Mouse (Mus musculus) frontal cortex, postnatal 14 days (tissue): ENCODE measurements at regions not wholly inside any gene's neighbourhood (a gene's known extent, or its start where the extent isn't known, plus 50 kb on each side); places are given as distances from the start of the nearest gene placed in this dataset.

Experiments used
- DNase-seq, 2 experiments: peaks; one replicate each; pipeline ENCODE4 v3.0.0; 2022; ENCODE audit warnings: low spot score in 2 of 2

DNA sequence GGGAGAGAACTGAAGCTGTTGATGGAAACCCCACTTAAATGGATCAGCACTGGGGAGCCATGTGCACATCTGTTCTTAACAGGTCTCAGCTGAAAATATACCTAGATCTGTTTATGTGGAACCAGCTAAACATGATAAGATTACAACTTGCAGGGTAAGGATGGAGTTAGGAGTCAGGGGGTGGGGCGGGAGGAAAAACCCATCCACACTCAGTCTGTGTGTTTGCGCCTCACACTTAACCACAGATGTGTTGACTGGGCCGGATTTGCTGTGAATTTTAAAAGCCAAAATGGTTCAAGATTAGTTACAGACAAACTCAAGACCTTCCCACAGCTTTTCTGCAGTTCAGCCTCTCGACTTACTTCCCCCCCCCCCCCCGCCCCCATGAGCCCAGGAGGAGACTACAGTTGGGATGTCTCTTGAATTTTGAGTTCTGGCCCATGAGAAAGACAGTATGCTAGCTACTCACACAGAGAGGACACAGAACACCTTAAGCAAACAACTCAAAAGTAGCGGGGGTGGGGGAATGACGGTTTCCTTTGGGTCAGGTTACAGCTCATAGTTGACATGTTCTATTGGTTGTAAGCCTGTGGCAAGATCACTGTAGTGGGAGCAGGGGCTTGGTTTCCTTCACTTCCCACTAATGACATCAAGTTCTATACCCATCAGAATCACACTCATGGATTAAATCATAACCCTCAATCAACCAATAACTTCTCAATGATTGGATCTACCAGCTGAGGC, 209.1 kb downstream of the Bcl2l11 start:
- no peak for DNase-seq

DNA sequence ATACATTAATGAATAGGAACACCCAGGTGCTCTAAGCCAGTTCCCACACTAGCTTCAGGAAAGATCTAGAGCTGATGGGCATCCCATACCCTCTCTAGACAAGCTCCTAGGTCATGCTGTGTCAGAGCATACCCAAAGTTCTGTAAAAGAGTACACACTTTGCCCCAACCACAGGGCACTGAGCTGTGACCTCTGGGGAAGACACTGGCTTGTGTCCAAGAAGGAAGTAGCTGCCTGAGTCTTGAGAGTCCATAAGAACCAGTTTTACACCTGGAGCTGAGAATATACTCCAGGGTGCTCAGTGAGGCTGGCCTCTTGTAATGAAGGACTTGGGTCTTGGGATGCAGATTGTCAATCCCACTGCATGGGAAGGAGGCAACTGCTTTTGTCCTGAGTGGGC, 211.4 kb downstream of the Bcl2l11 start:
- DNase-seq: no peak

DNA sequence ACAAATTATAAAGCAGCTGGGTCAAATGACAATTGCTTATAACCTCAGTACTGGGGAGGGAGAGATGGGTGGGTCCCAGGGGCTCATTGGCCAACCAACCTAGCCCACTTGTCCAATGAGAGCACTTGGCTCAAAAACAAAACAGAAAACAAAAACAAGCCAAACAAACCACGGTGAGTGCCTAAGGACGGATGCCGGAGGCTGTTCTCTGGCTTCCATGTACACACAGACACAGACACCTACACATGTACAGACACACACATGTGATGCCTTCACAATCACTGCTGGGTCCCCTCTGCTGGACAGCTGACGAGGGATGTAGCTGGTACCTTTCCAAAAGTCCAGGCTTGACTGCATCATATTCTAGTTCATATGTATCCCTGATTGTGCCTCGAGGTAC, 212.0 kb downstream of the Bcl2l11 start:
- no peak for DNase-seq

DNA sequence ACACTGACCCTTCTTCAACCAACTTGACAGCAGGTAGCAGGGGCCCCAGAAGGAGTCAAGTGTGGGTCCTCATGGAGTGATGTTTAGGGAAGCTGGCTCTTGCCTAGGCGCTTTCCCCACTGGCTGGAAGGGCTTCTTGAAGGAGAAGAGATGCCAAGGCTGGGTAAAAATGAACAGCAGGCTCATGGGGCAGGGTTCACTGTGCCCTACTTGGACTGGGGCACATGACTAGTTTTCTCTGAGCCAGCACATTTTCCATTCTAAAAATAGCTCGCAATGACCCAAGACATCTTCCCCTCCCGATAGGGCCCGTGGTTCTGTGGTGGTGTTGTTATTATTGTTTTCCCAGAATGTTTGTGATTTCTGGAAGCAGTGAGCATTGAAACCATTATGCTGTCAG, 212.6 kb downstream of the Bcl2l11 start:
- DNase-seq: no peak

DNA sequence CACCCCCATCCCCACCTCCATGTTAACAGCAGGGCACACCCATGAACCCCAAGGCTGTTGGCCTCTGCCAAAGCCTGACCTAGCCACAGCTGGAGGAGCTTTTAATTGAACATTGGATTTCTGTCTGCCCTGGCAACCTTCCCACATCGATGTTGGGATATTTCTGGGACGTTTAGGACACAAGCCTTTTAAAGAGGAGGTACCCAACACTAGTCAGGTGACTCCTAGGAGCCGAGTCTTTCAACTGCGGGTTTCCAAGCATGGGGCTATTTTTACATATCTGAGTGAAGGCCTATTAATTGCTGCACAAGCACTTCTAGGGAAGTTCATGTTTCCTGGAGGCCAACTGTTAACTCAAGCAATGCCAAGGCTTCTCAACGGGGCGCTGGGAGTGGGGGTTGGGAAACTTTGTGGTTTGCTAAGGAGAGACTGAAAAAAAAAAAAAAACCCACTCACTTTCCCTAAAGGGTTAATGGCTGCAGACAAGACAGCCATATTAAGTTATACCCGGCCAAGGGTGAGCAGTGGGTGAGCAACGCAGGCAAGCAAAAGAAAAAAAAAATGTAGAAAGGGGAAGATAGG, 213.3 kb downstream of the Bcl2l11 start:
- no peak for DNase-seq

GRCm38 (mm10) chr2:128339643-128340487, 214.0 kb downstream of the Bcl2l11 start:
- no peak for DNase-seq

DNA sequence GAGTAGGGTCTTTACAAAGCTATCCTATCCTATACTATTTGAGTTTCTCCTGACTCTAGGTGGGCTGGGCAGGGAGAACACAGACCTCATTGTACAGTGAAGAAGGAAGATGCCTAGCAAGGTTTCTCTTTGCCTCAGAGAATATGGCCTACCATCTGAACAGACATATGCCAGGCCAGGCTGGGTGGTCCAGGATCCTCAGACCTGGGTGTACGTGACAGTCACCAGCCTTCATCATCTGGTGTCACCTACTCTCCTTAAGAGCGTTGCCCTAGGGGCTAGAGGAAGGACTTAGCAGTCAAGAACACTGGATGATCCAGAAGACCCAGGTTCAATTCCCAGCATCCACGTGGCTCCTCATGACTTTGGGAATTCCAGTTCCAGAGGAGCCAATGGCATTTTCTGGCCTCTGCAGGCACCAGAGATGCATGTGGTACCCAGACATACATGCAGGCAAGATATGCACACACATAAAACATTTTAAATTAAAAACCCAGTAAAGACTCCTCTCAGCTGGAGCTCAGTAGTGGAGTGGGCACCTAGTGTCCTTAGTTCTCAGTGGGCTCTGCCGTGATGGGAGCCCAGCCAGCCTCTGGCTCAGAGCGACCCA, 214.9 kb downstream of the Bcl2l11 start:
- DNase-seq: no peak

GRCm38 (mm10) chr2:128342212-128342611, 216.4 kb downstream of the Bcl2l11 start:
- DNase-seq: no peak

DNA sequence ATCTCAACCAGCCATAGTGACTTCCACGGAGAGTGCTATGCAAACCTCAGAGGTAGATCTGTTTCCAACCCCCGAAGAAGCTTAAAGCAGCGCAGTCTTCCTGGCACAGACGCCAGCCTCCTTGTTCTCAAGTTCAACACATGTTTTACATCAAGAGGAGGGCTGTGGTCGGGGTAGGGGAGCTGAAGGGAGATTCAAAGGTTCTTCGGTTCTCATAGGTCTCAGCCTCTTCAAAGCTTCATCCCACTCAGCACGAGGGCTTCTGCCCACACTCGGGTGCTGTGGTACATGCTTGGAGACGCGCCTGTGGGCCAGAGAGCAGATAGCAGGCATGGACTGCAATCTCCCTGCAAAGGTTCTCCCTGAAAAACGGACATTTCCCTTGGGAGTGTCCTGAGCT, 219.7 kb downstream of the Bcl2l11 start:
- no peak for DNase-seq

DNA sequence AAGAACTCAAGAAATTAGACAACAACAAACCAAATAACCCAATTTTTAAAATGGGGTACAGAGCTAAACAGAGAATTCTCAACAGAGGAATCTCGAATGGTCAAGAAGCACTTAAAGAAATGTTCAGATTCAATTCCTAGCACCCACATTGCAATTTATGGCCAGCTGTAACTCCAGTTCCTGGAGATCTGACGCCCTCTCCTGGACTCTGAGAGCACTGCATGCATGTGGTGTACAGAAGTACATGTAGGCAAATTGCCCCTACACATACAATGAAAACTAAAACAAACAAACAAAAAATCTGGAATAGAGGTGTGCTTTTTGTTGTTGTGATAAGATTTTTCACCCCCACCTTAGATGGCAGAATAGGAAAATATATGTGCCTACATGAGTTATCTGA, 222.7 kb downstream of the Bcl2l11 start:
- DNase-seq: no peak

GRCm38 (mm10) chr2:128351405-128351804, 225.6 kb downstream of the Bcl2l11 start:
- DNase-seq: no peak

GRCm38 (mm10) chr2:128352533-128352932, 226.7 kb downstream of the Bcl2l11 start:
- no peak for DNase-seq

- DNase-seq: no peak
Measured at GRCm38 (mm10) chr2:128353457-128353856, 227.6 kb downstream of the Bcl2l11 start.

DNA sequence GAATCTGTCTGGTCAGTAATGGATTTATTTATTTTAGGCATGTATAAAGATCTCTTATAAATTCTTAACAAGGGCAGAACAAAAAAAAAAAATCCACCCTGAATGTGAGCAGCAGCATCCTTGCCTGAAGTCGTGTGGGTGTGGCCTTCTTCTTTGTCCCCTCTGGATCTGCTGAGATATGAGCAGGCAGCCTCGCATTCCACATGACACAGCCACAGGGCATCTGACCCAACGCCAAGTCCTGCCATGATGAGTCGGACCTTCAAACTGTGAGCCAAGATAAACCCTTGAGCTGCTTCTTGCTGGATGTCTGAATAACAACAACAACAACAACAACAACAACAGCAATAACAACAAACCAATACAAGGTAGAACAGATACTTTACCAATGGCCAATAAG, 230.5 kb downstream of the Bcl2l11 start:
- DNase-seq: no peak

- no peak for DNase-seq
Measured at GRCm38 (mm10) chr2:128359106-128359505, 231.9 kb upstream of the Spdye4c start.

GRCm38 (mm10) chr2:128360517-128360916, 230.5 kb upstream of the Spdye4c start:
- no peak for DNase-seq

DNA sequence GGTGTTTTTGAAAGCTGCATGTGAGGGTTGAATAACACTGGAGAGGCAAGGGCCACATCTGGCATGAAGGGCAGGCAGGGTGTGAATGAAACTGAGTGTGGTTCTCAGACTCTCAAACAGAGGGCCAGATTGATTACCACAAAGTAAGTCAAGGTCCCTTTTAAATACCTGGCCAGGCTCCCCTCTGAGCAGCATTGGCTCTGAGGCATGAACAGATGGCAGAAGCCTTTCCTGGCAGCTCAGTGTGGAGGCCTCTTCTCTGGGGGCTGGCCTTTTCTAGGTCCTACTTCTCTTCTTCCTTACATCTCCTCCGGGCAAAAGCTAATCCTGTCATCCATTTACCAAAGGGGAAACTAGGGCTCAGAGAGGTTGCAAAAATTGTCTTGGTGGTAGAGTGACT, 229.6 kb upstream of the Spdye4c start:
- DNase-seq: no peak

DNA sequence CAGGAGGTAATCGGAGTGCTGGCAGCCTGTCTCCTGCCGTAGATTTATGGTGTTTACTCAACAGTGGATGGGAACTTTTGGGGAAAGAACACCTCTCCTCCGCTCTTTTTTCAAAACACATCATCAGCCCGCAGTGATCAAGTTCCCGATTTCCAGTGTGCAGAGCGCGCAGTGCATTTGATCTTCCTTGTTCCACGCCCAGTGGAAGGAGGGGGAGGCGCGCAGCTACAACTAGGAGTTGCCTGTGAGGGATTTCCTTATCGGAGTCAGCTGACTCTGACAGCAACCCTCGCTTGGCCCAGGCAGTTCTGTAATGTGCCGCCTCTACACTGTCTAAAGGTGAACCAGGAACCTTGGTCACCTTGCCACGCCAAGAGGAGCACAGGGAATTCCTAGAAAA, 226.8 kb upstream of the Spdye4c start:
- no peak for DNase-seq

- no peak for DNase-seq
Measured at GRCm38 (mm10) chr2:128365004-128365403, 226.0 kb upstream of the Spdye4c start.

GRCm38 (mm10) chr2:128365775-128366174, 225.2 kb upstream of the Spdye4c start:
- no peak for DNase-seq

GRCm38 (mm10) chr2:128367266-128368150, 223.5 kb upstream of the Spdye4c start:
- DNase-seq: no peak
